Mouse (Mus musculus) neural tube, embryonic 11.5 days (tissue): ENCODE data around the gene Olfr632. TPM values are rescaled to one million over a fixed set of nuclear protein-coding genes. Genes with fewer than 3 reads are reported as not detected.
A peak's percentile ranks its signal among the peaks of the same experiment; 100 is the strongest.

Source experiments
- ATAC-seq: fragments of 200-750 bp; cut with Nextera tagmentation; 2 replicates; pipeline ENCODE4 v1.8.0; 2017; ENCODE audit warnings: moderate number of reproducible peaks, mild to moderate bottlenecking, moderate TSS enrichment, moderate library complexity; ENCODE audit not compliant: insufficient read depth, low FRiP score, low TSS enrichment
- DNase-seq: peaks from one replicate; pipeline ENCODE4 v3.0.0-alpha.2; 2015; ENCODE audit warnings: low spot score
- H3K27ac ChIP-seq: fragments of 300-500 bp; sonication (generic); 2 replicates; pipeline ENCODE4 v1.5.1; 2014; ENCODE audit warnings: low read depth, mild to moderate bottlenecking, low read length
- H3K27me3 ChIP-seq: fragments of 300-500 bp; sonication (generic); 2 replicates; pipeline ENCODE4 v1.6.1; 2014; ENCODE audit warnings: mild to moderate bottlenecking, low read length, mixed read lengths; ENCODE audit not compliant: control insufficient read depth, insufficient read depth
- H3K36me3 ChIP-seq: fragments of 300-500 bp; sonication (generic); 2 replicates; pipeline ENCODE4 v1.6.1; 2014; ENCODE audit warnings: mild to moderate bottlenecking, low read length, moderate library complexity, mixed read lengths; ENCODE audit not compliant: control insufficient read depth, insufficient read depth
- H3K4me1 ChIP-seq: fragments of 300-500 bp; sonication (generic); 2 replicates; pipeline ENCODE4 v1.6.1; 2014; ENCODE audit warnings: low read length, mixed read lengths; ENCODE audit not compliant: control insufficient read depth, insufficient read depth
- H3K4me2 ChIP-seq: fragments of 300-500 bp; sonication (generic); 2 replicates; pipeline ENCODE4 v1.6.1; 2014; ENCODE audit warnings: low read depth, mild to moderate bottlenecking, moderate library complexity
- H3K4me3 ChIP-seq: fragments of 300-500 bp; sonication (generic); 2 replicates; pipeline ENCODE4 v1.5.1; 2014; ENCODE audit warnings: low read depth, low read length
- H3K9ac ChIP-seq: fragments of 300-500 bp; sonication (generic); 2 replicates; pipeline ENCODE4 v1.6.1; 2014; ENCODE audit warnings: mild to moderate bottlenecking, low read length
- H3K9me3 ChIP-seq: fragments of 300-500 bp; sonication (generic); 2 replicates; pipeline ENCODE4 v1.6.1; 2016; ENCODE audit warnings: low read length; ENCODE audit not compliant: control insufficient read depth
- WGBS: fragments of 180-500 bp; shearing (Covaris S2); extraction: QIAGEN DNeasy Blood & Tissue Kit; methylation state at CpG from one replicate; pipeline ENCODE4 v1.1.7; 2014; 5-methylcytosine and 5-hydroxymethylcytosine counted together
- polyA plus RNA-seq: library from polyadenylated mRNA; unstranded; fragments of >200 nt; fragmentation: Nextera tagmentation; extraction: Ambion mirVana; gene quantifications from 2 replicates; pipeline ENCODE4 v1.2.1, GENCODE M21; 2014

Gene Olfr632
- not detected in 2 replicates for polyA plus RNA-seq

DNA sequence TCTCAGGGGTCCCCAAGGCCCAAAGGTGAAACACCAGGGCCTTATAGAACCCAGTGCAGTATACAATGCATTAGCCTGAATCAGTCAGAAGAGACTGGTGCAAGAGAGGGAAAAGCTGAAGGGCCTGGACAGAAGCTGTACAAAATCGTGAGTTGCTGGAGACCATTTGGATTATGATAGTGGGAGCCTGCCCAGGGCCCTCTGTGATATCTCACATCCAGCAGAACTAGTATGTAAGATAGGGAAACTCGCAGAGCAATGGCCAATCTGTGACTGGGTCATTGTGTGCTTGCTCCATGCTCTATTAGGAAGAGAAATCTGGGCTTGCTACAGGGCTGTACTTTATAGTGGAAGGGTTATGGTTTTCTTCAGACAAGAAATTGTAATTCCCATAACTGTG is at the start of gene Olfr632:
TSS of gene Olfr632 (plus strand) at position 84 of the 400 bp plus-strand sequence.
- H3K27me3 ChIP-seq = no peaks in the 10 kb centered on the region
- DNase-seq = no peak
- no peaks in the 10 kb centered on the region for H3K9me3 ChIP-seq
- no peak for ATAC-seq
- H3K36me3 ChIP-seq = no peaks in the 10 kb centered on the region
- H3K4me3 ChIP-seq = no peak within 1 kb of the TSS
- 82% methylated on average over 2 of the region's 2 CpGs for WGBS
- no peaks in the 10 kb centered on the region for H3K4me1 ChIP-seq
- no peak within 1 kb of the TSS for H3K27ac ChIP-seq
- no peak within 1 kb of the TSS for H3K9ac ChIP-seq
- H3K4me2 ChIP-seq = no peak within 1 kb of the TSS

DNA sequence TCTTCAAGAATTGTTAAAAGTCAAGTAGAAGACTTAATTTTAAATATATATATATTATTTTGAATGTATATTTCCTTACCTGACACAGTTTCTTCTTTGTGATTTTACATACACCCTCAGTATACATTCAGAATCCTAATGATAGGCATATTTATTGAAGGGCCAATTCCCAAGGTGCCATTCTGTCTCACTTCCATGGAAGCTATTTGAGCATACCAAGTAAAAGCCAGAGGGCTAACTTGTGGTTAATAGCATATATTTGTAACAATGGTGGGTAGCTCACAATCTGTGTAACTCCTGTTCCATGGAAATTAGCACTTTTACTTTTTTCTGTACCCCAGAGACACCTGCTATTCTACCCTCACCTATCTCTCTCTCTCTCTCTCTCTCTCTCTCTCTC is 48.0 kb upstream of the Olfr632 start, which contains the start of gene Olfr66:
TSS of gene Olfr66 (minus strand) at position 101 of the 400 bp plus-strand sequence.
- Histone ChIP-seq H3K4me1 (no peaks in the 10 kb centered on the region), H3K9ac (no peak within 1 kb of the TSS), H3K4me3 (no peak within 1 kb of the TSS), H3K36me3 (no peaks in the 10 kb centered on the region), H3K27ac (no peak within 1 kb of the TSS), H3K27me3 (no peaks in the 10 kb centered on the region), H3K4me2 (no peak within 1 kb of the TSS), H3K9me3 (no peaks in the 10 kb centered on the region)
- ATAC-seq (no peak), DNase-seq (no peak)

GRCm38 (mm10) chr7:103894385-103894784 is 39.8 kb upstream of the Olfr632 start, which contains the start of gene Olfr64:
Gene Olfr64 (minus strand): TSS chr7:103894485.
- H3K27ac ChIP-seq = no peak within 1 kb of the TSS
- H3K9ac ChIP-seq = no peak within 1 kb of the TSS
- WGBS = 68% methylated on average over 1 of the region's 1 CpGs
- no peaks in the 10 kb centered on the region for H3K27me3 ChIP-seq
- no peaks in the 10 kb centered on the region for H3K4me1 ChIP-seq
- H3K4me3 ChIP-seq = no peak within 1 kb of the TSS
- no peaks in the 10 kb centered on the region for H3K9me3 ChIP-seq
- no peak for ATAC-seq
- no peaks in the 10 kb centered on the region for H3K36me3 ChIP-seq
- no peak within 1 kb of the TSS for H3K4me2 ChIP-seq
- no peak for DNase-seq

DNA sequence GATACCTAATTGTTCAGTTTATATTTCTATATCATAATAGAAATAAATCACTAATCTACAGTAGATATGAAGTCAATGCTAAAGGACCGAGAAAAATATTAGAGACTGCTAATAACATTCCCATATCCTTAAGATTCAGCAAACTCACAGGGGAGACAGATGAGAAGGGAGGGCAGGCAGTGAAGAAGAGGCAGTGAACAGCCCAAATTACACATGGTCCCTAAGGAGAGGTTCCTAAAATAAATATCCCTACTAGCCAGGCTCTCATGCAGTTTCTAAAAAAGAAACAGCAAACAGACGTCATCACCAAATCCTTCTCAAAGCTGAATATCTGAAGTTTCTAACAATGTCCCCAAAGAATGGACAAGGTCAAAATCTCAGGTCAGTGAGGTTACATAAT is 31.0 kb upstream of the Olfr632 start, which contains the start of gene Olfr65:
TSS of gene Olfr65 (plus strand) at position 301 of the 400 bp plus-strand sequence.
- no peaks in the 10 kb centered on the region for H3K9me3 ChIP-seq
- DNase-seq = no peak

DNA sequence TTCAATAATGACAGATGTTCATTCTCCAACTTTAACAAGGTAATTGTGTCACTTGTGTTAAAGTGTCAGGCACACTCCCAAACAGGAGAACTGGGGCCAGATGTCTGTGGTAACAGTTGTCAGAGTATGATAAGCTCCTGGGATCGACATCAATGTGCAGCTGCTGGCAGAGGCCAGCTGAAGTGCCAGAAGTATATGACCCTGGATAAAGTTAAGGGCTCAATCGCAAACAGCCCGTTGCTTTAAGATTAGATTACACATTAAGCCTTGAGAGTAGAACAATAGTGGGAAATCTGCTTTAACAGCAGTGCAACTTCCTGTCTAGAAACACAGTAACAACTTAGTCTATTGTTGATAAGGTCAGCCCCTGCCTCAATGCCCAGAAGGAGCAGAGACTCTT is 24.1 kb upstream of the Olfr632 start:
- Histone ChIP-seq H3K4me1 (no peaks in the 10 kb centered on the region), H3K9ac (no peak overlapping the region), H3K4me3 (no peak overlapping the region), H3K27me3 (no peaks in the 10 kb centered on the region), H3K9me3 (no peaks in the 10 kb centered on the region), H3K27ac (no peak overlapping the region), H3K4me2 (no peak overlapping the region), H3K36me3 (no peaks in the 10 kb centered on the region)
- ATAC-seq (no peak), DNase-seq (no peak)
- 51% methylated on average over 3 of the region's 3 CpGs for WGBS

More for the DNA sequence above, 31.0 kb upstream of the Olfr632 start, which contains the start of gene Olfr65:
- no peak within 1 kb of the TSS for H3K4me3 ChIP-seq
- H3K36me3 ChIP-seq = no peaks in the 10 kb centered on the region
- no peak within 1 kb of the TSS for H3K27ac ChIP-seq
- no peak within 1 kb of the TSS for H3K4me2 ChIP-seq
- no peak for ATAC-seq
- H3K27me3 ChIP-seq = no peaks in the 10 kb centered on the region
- no peaks in the 10 kb centered on the region for H3K4me1 ChIP-seq
- H3K9ac ChIP-seq = no peak within 1 kb of the TSS
- WGBS = 73% methylated on average over 2 of the region's 2 CpGs

DNA sequence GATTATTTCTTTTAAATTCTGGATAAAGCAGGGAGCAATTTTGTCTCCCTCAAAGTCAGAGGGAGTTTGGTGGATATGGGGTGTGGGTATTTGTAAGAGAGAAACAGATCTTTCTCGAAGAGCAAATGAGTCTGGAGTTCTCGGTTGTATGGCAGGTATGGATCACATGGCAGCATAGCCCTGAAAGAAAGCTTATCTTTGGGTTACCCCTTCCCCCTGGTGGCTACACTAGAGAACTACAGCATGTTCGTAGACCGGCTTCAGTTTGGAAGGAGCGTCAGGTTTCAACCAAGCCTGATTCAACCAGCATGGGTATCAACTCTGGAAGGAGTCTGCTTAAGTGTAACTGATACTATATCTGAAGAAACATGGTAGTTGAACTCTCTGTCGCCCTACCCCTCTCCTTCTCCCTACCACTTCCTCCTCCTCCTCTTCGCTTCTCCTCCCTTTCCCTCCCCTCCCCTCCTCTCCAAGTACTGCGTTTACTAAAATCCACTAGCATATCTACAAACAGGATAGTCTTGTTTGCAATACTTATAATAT is 21.1 kb upstream of the Olfr632 start:
- Histone ChIP-seq H3K4me1 (no peaks in the 10 kb centered on the region), H3K27me3 (no peaks in the 10 kb centered on the region), H3K9ac (no peak overlapping the region), H3K4me3 (no peak overlapping the region), H3K4me2 (no peak overlapping the region), H3K9me3 (no peaks in the 10 kb centered on the region), H3K36me3 (no peaks in the 10 kb centered on the region), H3K27ac (no peak overlapping the region)
- WGBS = 48% methylated on average over 8 of the region's 8 CpGs
- DNase-seq = peak; percentile 11
- no peak; the same call in 1 of the 2 replicates for ATAC-seq

DNA sequence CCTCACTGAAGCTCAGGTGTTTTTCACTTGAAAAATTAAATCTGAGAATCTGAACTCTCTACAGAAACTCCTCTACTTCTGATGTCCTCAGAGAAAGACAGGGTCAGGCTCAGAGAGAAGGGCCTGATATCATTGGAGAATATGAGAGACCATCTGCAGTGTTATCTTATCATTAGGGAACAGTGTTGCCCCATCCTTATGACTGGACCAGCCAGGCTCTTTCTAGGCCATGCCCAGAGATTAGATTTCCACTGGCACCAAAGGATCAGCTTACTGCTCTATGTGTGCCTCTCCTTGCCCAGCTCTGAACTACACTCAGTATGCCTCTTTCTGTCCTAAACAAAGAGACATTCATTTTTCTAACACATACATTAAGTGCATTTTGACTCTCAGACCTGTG is 18.8 kb upstream of the Olfr632 start:
- Histone ChIP-seq H3K9me3 (no peaks in the 10 kb centered on the region), H3K4me3 (no peak overlapping the region), H3K27me3 (no peaks in the 10 kb centered on the region), H3K36me3 (no peaks in the 10 kb centered on the region), H3K4me1 (no peaks in the 10 kb centered on the region), H3K9ac (no peak overlapping the region), H3K4me2 (no peak overlapping the region), H3K27ac (no peak overlapping the region)
- ATAC-seq (no peak), DNase-seq (no peak)

DNA sequence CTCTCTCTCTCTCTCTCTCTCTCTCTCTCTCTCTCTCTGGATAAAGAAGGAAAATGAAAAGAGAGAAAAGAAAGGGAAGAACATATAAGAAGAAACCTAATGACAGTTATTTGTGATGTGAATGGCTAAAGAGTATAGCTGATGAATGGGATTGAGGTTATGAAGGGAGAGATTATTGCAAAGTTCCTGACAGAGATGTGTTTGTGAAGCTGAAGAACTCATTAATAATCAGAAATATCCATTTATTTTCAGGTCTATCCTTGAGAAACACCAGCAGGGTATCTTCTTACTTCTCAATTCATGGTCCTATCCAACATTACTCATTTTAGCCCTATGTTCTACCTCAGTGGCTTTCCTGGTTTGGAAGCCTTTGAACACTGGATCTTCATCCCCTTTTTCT is 5.6 kb upstream of the Olfr632 start, which contains the start of gene Olfr631:
TSS of gene Olfr631 (plus strand) at position 301 of the 400 bp plus-strand sequence.
- ATAC-seq = no peak
- Histone ChIP-seq H3K9ac (no peak within 1 kb of the TSS), H3K4me3 (no peak within 1 kb of the TSS), H3K4me2 (no peak within 1 kb of the TSS), H3K27me3 (no peaks in the 10 kb centered on the region), H3K9me3 (no peaks in the 10 kb centered on the region), H3K36me3 (no peaks in the 10 kb centered on the region), H3K4me1 (no peaks in the 10 kb centered on the region), H3K27ac (no peak within 1 kb of the TSS)
- DNase-seq = no peak

DNA sequence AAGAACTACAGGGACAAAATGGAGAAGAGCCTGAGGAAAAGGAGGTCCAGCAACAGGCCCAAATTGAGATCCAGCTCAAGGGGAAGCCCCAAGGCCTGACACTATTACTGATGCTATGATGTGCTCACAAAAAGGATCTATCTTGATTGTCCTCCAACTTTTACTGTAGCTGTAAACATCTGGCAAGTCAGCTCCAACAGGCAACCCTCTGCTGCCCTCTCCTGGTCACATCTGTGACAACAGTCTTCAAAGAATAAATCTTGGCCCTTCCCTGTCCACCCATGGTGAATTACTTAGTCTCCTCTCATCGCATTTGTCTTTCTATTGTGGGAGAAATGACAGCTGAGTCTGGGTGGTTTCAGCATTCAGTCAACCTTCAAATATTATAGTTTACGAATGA is 8.6 kb downstream of the Olfr632 start:
- 32% methylated on average over 2 of the region's 2 CpGs for WGBS
- no peak overlapping the region for H3K4me2 ChIP-seq
- H3K27ac ChIP-seq = no peak overlapping the region
- no peaks in the 10 kb centered on the region for H3K9me3 ChIP-seq
- ATAC-seq = no peak
- H3K9ac ChIP-seq = no peak overlapping the region
- DNase-seq = peak; percentile 56
- H3K4me3 ChIP-seq = no peak overlapping the region
- no peaks in the 10 kb centered on the region for H3K36me3 ChIP-seq
- H3K4me1 ChIP-seq = no peaks in the 10 kb centered on the region
- H3K27me3 ChIP-seq = no peaks in the 10 kb centered on the region
